Mouse (Mus musculus): ENCODE measurements at regions not wholly inside any gene's neighbourhood (a gene's known extent, or its start where the extent isn't known, plus 50 kb on each side); places are given as distances from the start of the nearest gene placed in this dataset.

DNA sequence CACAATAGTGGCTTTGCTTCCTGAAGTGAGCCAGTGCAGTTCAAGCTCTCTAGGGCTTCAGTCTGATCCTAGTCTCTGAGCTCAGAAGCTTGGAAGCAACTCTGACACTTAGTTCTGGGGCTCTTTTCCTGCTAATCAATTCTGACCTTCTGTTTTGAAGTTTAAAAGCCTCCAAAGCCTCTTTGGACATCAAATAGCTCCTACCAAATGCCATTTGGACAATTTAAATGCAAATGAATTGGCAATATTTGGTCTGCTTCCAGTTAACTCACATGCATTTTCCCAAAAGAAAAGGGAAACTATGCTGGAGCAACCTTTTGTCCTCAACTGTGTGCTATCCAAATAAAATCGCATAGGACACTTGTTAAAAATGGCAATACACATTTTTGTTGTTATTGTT lies 968.7 kb downstream of the Tlr4 start:
- DNase-seq (ENCODE audit: low spot score in 2 of 2) = no peak

Data from layer of hippocampus, adult 8-10 months (tissue).